Mouse (Mus musculus) liver, adult 2 months (tissue): ENCODE data around the gene Abcc6. TPM values are rescaled to one million over a fixed set of nuclear protein-coding genes. Genes with fewer than 3 reads are reported as not detected.
"Not testable (repeated sequence)": the region's sequence is repeated elsewhere in the genome, so short reads cannot be mapped to it uniquely, and the experiment has no call there.

Experiments
- DNase-seq: peaks from one replicate; pipeline ENCODE4 v3.0.0-alpha.2; 2011; ENCODE audit warnings: low read depth, low spot score; ENCODE audit errors: extremely low read depth
- H3K27ac ChIP-seq: fragments of 200-500 bp; replicated peaks from 2 replicates; pipeline ENCODE4 v1.5.1; 2012; ENCODE audit warnings: low read depth, mild to moderate bottlenecking, control low read depth, inconsistent platforms, low read length; ENCODE audit not compliant: insufficient read depth
- H3K27me3 ChIP-seq: fragments of 200-500 bp; 2 replicates; pipeline ENCODE4 v1.6.1; 2012; ENCODE audit warnings: mild to moderate bottlenecking, moderate library complexity, low read length, inconsistent platforms; ENCODE audit not compliant: control insufficient read depth, insufficient read depth
- H3K36me3 ChIP-seq: fragments of 200-500 bp; 2 replicates; pipeline ENCODE4 v1.6.1; 2012; ENCODE audit warnings: low read length, inconsistent platforms; ENCODE audit not compliant: control insufficient read depth, insufficient read depth
- H3K4me1 ChIP-seq: fragments of 200-500 bp; 2 replicates; pipeline ENCODE4 v1.6.1; 2011; ENCODE audit warnings: low read length; ENCODE audit not compliant: control insufficient read depth, insufficient read depth
- H3K4me3 ChIP-seq: fragments of 200-500 bp; 2 replicates; pipeline ENCODE4 v1.5.1; 2011; ENCODE audit warnings: low read depth, mild to moderate bottlenecking, control low read depth, low read length, moderate library complexity; ENCODE audit not compliant: insufficient read depth
- H3K79me2 ChIP-seq: fragments of 200-500 bp; 2 replicates; pipeline ENCODE4 v1.6.1; 2012; ENCODE audit warnings: inconsistent platforms, mild to moderate bottlenecking, low read length, moderate library complexity; ENCODE audit not compliant: control insufficient read depth, insufficient read depth
- H3K9ac ChIP-seq: fragments of 200-500 bp; 2 replicates; pipeline ENCODE4 v1.6.1; 2012; ENCODE audit warnings: low read depth, mild to moderate bottlenecking, control low read depth, inconsistent platforms, low read length
- CTCF ChIP-seq: fragments of 200-500 bp; IDR thresholded peaks from 2 replicates; pipeline ENCODE4 v1.5.1; 2011; ENCODE audit warnings: low read depth, low read length, control low read depth
- POLR2A ChIP-seq: fragments of 200-500 bp; IDR thresholded peaks from 2 replicates; pipeline ENCODE4 v1.6.1; 2011; ENCODE audit warnings: low read length, control low read depth; ENCODE audit not compliant: insufficient read depth; ENCODE audit errors: extremely low read depth
- WGBS: fragments of 180-500 bp; shearing (Covaris S2); methylation state at CpG from one replicate; pipeline ENCODE4 v1.1.7; 2018; 5-methylcytosine and 5-hydroxymethylcytosine counted together
- polyA plus RNA-seq: library from polyadenylated mRNA; depleted of rRNA; stranded (reverse); fragments of >200 nt; gene quantifications from 2 replicates; pipeline ENCODE4 v1.2.3, GENCODE M21; 2012
- total RNA-seq: library from RNA; depleted of rRNA; stranded (reverse); fragments of >200 nt; gene quantifications from 2 replicates; pipeline ENCODE4 v1.2.3, GENCODE M21; 2014

The Abcc6 gene
- total and polyA plus RNA-seq, 2 experiments, result 86.3 to 192 TPM

DNA sequence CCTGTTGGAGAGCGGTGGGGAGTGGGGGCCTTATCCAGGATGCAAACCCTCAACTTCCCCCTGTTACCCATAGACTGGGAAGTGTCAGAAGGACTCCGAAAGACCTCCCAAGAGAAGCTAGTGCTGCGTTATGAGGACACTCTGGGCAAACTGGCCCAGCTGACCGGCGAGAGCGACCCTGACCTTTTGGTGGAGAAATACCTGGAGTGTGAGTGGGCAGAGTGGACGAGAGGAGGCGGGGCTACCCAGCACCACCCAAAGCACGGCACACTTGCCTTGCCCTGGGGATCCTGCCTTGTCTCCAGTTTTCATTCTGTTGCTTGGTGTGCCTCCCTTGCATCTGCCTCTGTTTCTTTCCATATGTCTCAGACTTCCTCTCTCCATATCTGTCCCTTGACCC, 88.1 kb downstream of the Abcc6 start:
- no peak for TF ChIP-seq CTCF
- no peak for TF ChIP-seq POLR2A
- no peaks in the 10 kb centered on the region for H3K36me3 ChIP-seq
- DNase-seq, result no peak
- no peaks in the 10 kb centered on the region for H3K79me2 ChIP-seq
- no peaks in the 10 kb centered on the region for H3K4me1 ChIP-seq
- H3K9ac ChIP-seq, result no peak overlapping the region
- no peak overlapping the region for H3K27ac ChIP-seq
- H3K27me3 ChIP-seq, result no peaks in the 10 kb centered on the region
- H3K4me3 ChIP-seq, result no peak overlapping the region
- WGBS, result 54% methylated on average over 9 of the region's 9 CpGs

GRCm38 (mm10) chr7:45939836-45940235, 90.3 kb downstream of the Abcc6 start:
- TF ChIP-seq POLR2A, result no peak
- TF ChIP-seq CTCF, result no peak
- H3K36me3 ChIP-seq, result no peaks in the 10 kb centered on the region
- WGBS, result 28% methylated on average over 2 of the region's 2 CpGs

GRCm38 (mm10) chr7:45935114-45935513, 95.0 kb downstream of the Abcc6 start:
- TF ChIP-seq POLR2A, result no peak
- peak; percentile 86 for TF ChIP-seq CTCF
- no peaks in the 10 kb centered on the region for H3K4me1 ChIP-seq
- H3K4me3 ChIP-seq, result no peak overlapping the region
- peak; percentile 59 for DNase-seq
- H3K27me3 ChIP-seq, result no peaks in the 10 kb centered on the region
- 15% methylated on average over 7 of the region's 7 CpGs for WGBS
- no peaks in the 10 kb centered on the region for H3K79me2 ChIP-seq
- no peak overlapping the region for H3K9ac ChIP-seq
- H3K36me3 ChIP-seq, result no peaks in the 10 kb centered on the region
- no peak overlapping the region for H3K27ac ChIP-seq

More at GRCm38 (mm10) chr7:45939836-45940235, 90.3 kb downstream of the Abcc6 start:
- H3K4me3 ChIP-seq, result no peak overlapping the region
- no peaks in the 10 kb centered on the region for H3K27me3 ChIP-seq
- no peak overlapping the region for H3K9ac ChIP-seq
- H3K4me1 ChIP-seq, result no peaks in the 10 kb centered on the region
- DNase-seq, result peak; percentile 20
- no peaks in the 10 kb centered on the region for H3K79me2 ChIP-seq
- no peak overlapping the region for H3K27ac ChIP-seq

DNA sequence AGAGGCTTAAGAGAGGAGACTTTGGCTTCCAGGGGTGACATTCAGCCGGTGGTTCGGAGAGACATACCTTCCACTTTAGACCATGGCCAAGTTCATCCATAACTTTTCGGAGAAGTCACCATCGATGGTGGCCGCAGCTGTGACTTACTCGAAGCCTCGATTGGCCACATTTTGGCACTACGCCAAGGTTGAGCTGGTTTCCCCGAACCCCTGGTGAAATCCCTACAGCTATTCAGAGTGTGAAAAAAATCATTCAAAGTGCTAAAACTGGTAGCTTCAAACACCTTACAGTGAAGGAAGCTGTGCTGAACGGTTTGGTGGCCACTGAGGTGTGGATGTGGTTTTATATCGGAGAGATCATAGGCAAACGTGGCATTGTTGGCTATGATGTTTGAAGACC, 96.3 kb downstream of the Abcc6 start:
- not testable (repeated sequence) for DNase-seq, H3K27ac ChIP-seq, H3K27me3 ChIP-seq, H3K36me3 ChIP-seq, H3K4me1 ChIP-seq, H3K79me2 ChIP-seq, H3K4me3 ChIP-seq, H3K9ac ChIP-seq
- 88% methylated on average over 12 of the region's 12 CpGs for WGBS

GRCm38 (mm10) chr7:45929688-45930087, 100.4 kb downstream of the Abcc6 start:
- H3K79me2 ChIP-seq, result no peaks in the 10 kb centered on the region
- H3K9ac ChIP-seq, result no peak overlapping the region
- 94% methylated on average over 1 of the region's 1 CpGs for WGBS
- TF ChIP-seq POLR2A (no peak), CTCF (no peak)
- no peaks in the 10 kb centered on the region for H3K27me3 ChIP-seq
- H3K27ac ChIP-seq, result no peak overlapping the region
- H3K36me3 ChIP-seq, result no peaks in the 10 kb centered on the region
- H3K4me1 ChIP-seq, result no peaks in the 10 kb centered on the region
- no peak for DNase-seq
- H3K4me3 ChIP-seq, result no peak overlapping the region

GRCm38 (mm10) chr7:45928626-45929295, 101.3 kb downstream of the Abcc6 start:
- TF ChIP-seq POLR2A, result no peak
- TF ChIP-seq CTCF, result no peak
- Histone ChIP-seq H3K27ac (no peak overlapping the region), H3K79me2 (no peaks in the 10 kb centered on the region), H3K27me3 (no peaks in the 10 kb centered on the region), H3K4me1 (no peaks in the 10 kb centered on the region), H3K4me3 (no peak overlapping the region), H3K36me3 (no peaks in the 10 kb centered on the region), H3K9ac (no peak overlapping the region)
- WGBS, result 52% methylated on average over 21 of the region's 23 CpGs
- DNase-seq, result no peak
